Mouse (Mus musculus) left cerebral cortex, adult 2 months (tissue): ENCODE measurements around the gene Gipc3. TPM values are rescaled to one million over a fixed set of nuclear protein-coding genes. Genes with fewer than 3 reads are reported as not detected.

ENCODE experiments used
- DNase-seq, 2 experiments: peaks; one replicate each; pipeline ENCODE4 v3.0.0; 2021 to 2022; ENCODE audit warnings: low spot score in 2 of 2, mixed read lengths in 1 of 2; ENCODE audit errors: extremely low spot score in 1 of 2
- H3K27ac ChIP-seq: fragments of 200-600 bp; 2 replicates; pipeline ENCODE4 v1.8.1; 2022
- H3K4me3 ChIP-seq: fragments of 200-600 bp; 2 replicates; pipeline ENCODE4 v1.8.1; 2022
- CTCF ChIP-seq: fragments of 200-600 bp; IDR thresholded peaks from 2 replicates; pipeline ENCODE4 v1.8.1; 2022; ENCODE audit warnings: antibody characterized with exemption, mild to moderate bottlenecking, moderate library complexity
- intact Hi-C: fragments of 180-260 bp; cut with DNase I; formaldehyde crosslinking; loops from one replicate; pipeline ENCODE4 v1.15.1; 2025
- total RNA-seq, 2 experiments: library from RNA; stranded (reverse); gene quantifications; 2 replicates each; pipeline ENCODE4 v1.2.3; 2021

Gene Gipc3
- total RNA-seq, 2 experiments from 2014 or later, result 1.7 to 2.1 TPM

DNA sequence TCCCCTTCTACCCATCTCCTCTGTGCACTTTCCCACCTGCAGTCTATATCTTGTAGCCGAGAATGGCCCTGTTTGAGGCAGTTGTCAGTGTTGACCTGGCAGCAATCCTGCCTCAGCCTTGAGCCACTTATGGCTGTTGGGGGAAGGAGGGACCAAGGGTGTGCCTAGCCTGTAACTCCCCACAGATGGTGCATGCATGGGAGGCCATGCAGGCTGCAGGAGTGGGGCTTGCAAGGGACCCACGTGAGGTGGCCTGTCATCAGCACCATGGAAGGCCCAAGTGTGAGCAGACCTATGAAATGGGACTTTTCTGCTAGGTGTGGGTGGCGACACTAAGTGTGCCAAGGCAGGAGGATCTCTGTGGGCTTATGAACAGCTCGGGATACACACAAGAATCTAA is 22.0 kb upstream of the Gipc3 start:
- intact Hi-C loops, result no loop called here
- Histone ChIP-seq H3K27ac (peak overlapping the region; percentile 45), H3K4me3 (no peak overlapping the region)
- no peak for DNase-seq
- TF ChIP-seq CTCF, result no peak

DNA sequence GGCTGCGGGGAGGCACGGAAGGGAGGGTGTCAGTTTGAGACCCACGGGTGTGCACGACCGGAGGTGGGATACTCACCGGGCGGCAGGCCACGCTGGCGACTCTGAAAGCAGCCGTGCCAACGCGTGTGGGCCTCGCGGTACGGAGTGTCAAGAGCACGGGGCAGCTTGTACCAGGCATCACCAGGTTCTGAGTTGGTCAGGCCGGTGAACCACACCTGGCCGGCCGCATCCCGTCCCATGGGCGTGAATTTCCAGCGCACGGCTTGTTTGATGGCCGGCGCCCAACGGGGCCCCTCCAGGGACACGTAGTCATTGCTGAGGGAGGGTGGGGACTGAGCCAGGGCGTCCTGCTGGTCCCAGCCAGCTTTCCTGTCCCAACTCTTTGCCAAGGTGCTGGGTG is 21.6 kb upstream of the Gipc3 start:
- intact Hi-C loops, result no loop called here
- DNase-seq, result no peak
- no peak for TF ChIP-seq CTCF
- no peak overlapping the region for H3K4me3 ChIP-seq
- H3K27ac ChIP-seq, result peak overlapping the region; percentile 45

DNA sequence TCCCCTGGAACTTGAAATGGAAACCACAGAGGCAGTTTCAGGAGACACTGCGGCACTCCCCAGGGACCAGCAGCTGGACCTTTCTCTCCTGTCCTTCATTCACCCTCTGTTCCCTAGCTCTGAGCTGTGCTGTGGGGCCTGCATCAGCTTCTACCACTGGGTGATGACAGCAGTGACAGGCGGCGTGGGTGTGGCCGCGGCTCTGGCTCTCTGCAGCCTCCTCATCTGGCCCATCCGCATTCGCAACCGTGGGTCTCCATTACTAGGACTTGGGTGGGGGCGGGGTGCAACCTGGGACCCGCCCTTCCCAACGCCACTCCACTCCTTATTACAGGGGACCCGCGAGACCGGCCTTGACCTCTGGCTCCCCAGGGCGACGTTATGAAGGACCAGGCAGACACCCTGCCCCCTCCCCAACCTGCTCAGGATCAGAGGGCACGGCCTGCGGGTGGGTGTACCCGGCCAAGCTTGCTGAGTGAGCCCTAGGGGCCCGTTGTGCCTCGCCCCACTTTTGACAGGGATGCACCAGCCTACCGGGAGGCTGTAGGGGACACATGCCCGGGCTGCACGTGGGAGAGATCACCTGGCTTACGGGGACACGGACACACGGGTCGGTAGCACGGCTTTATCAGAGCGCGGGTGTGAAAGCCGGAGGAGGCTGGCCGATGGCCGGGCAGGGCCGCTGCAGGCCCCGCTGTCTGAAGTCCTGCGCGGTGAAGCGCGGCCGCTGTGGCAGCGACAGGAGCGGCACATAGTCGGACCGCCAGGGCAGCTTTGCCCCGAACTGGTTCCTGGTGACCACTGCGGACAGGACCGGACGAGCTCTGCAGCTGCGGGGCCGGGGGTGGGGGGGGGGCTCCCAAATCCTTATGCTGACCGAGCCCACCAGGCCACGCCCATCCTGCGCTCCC is 20.6 kb upstream of the Gipc3 start:
- intact Hi-C loops, result no loop called here
- Histone ChIP-seq H3K4me3 (no peak overlapping the region), H3K27ac (no peak overlapping the region)
- no peak for TF ChIP-seq CTCF
- DNase-seq, result no peak

DNA sequence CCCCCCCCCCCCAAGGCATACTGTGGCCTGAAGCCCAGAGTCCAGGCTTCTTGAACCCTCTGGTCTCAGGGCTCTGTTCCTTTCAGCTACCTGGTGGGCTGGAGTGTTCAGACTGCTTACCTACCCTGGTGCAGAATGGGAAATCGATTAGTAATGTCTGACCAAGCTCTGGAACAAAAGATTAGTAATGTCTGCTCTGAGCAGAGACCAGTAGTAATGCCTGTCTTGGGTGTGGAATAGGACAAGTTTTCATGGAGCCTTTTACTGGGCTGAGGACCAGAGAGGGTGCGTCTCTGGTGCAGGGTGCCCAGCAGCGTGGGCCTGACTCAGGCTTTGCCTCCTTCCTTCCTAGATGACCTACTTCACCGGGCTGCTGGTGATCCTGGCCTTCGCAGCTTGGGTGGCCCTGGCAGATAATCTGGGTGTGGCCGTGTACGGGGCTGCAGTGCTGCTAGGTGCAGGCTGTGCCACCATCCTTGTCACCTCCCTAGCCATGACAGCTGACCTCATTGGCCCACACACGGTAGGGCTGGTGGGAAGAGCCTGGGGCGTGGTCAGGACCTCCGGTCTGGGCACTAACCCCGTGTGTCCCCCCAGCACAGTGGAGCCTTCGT is 19.4 kb upstream of the Gipc3 start:
- no peak overlapping the region for H3K4me3 ChIP-seq
- no peak for TF ChIP-seq CTCF
- DNase-seq, result no peak
- H3K27ac ChIP-seq, result no peak overlapping the region
- intact Hi-C loops, result no loop called here

DNA sequence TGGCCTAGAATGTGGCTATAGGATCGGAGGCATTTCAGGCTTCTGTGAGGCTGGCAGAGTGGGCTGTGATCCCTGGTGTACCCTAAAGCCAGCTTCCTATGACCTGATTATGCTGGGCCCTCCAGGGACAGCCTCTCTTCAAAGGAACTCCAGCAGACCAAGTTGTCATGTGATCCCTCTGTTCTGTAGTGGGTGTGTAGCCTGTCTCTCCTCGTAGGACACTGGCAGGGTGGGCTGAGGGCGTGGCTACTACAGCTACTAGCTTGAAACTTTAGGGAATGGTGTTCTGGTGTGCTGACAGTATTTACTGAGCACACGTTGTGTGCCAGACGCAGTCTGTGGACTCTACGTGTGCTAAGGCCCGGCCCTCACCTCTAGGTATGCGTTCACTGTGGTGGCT is 17.7 kb upstream of the Gipc3 start:
- H3K27ac ChIP-seq, result no peak overlapping the region
- DNase-seq, result no peak
- no peak overlapping the region for H3K4me3 ChIP-seq
- TF ChIP-seq CTCF, result no peak
- intact Hi-C loops, result no loop called here

DNA sequence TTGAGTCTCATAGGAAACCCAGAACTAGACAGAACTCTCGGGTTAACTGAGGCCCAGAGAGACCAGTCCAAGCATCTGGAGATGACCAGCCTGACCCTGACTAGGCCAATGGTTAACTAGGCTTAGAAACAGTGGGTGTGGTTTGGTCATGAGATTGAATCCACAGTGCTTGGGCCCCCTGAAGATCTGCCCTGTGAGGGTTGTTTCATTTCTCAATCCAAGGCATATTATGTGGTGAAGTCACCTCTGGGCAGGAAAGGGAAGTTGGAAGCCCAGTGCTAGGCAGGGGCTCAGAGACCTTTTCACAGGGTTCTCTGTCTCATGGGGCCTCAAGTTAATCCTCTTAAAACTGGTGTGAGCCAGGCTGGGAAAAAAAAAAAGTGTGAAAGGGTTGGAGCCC is 15.8 kb upstream of the Gipc3 start:
- DNase-seq, result no peak
- intact Hi-C loops, result no loop called here
- Histone ChIP-seq H3K27ac (no peak overlapping the region), H3K4me3 (peak overlapping the region; percentile 91)
- TF ChIP-seq CTCF, result no peak

DNA sequence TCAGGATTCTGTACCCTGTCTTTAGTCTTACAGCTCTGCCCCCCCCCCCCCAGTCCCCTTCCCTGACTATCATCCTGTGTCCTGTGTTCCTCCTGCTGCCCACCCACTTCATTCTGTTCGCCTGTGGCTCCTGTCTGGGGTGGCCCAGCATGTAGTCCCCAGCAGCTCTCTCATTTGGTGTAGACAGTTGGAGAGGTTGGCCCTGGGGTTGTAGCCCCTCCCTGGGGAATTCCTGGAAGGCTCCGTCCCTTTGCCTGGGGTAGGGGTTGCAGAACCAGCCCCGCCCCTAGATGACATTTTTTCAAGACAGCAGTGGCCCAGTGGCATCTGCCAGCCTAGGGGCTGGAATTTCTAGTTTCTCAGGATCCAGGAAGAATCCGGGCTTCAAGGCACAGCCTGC is 15.1 kb upstream of the Gipc3 start:
- intact Hi-C loops, result no loop called here
- DNase-seq, result no peak
- H3K4me3 ChIP-seq, result peak overlapping the region; percentile 91
- H3K27ac ChIP-seq, result no peak overlapping the region
- TF ChIP-seq CTCF, result no peak

DNA sequence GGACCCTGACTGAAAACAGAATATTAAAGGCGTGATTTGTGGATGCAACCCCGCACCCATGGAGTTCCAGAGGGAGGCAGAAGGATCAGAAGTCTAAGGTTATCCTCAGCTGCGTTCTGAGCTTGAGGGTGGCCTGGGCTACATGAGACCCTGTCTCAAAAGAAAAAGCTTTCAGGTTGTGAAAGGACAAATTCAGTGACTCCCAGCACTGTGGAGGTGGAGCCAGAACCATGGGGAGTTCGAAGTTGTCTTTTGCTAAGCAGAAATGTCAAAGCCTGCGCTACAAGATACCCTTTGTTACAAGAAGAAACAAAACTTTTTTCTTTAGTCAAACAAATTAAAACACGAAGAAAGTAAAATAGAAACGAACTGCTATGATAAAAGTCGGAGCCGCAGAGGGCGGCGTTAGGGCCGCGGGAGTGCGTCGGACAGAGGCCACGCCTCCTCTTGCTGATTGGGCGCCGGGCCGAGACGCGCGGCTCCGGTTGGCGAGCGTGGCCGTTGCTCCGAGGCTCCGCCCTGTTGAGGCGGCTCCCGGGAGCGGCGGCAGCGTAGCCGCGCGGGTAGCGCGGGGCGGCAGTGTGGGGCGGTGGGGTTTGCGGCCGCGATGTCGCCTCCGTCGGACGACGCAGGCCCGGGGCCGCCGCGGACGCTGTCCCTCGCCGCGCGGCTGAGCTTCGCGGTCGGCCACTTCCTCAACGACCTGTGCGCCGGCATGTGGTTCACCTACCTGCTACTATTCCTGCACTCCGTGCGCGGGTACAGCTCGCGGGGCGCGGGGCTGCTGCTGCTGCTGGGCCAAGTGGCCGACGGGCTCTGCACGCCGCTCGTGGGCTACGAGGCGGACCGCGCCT is 14.2 kb upstream of the Gipc3 start, which contains the start of gene Mfsd12:
Gene Mfsd12, plus strand, starts transcription at position 501 of the 854 bp plus-strand sequence.
- Histone ChIP-seq H3K4me3 (peak within 1 kb of the TSS; percentile 91), H3K27ac (peak within 1 kb of the TSS; percentile 71)
- no peak for TF ChIP-seq CTCF
- peak; percentile 90 for DNase-seq
- intact Hi-C loops, result no loop called here

DNA sequence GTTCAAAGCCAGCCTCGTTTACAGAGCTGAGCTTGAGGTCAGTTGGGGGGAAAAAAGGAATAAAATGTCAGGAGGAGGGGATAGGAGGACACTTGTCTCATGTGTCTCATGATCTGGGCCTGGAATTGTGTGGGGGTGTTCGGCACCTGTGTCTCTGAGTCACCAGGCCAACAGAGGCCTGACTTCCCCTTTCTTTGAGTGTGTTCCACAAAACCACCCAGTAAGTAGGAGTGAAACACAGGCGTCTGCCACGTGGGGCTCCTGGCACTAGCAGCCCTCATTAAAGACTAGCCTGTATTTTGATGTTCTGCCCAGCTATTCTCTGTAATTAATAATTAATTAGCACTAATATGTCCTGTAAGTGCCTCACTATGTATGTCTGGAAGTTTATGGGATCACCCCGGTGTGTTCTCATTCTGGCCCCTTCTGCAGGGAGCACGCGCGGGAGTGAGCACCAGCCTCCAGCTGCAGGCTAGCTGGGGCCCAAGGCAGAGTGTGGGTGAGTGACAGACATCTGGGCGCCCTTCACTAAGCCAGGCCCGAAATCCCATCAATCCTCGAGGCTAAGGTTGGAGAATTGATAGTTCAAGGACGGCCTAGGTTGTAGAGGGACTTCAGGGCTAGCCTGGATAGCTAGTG is 13.4 kb upstream of the Gipc3 start:
- no peak overlapping the region for H3K27ac ChIP-seq
- intact Hi-C loops, result no loop called here

DNA sequence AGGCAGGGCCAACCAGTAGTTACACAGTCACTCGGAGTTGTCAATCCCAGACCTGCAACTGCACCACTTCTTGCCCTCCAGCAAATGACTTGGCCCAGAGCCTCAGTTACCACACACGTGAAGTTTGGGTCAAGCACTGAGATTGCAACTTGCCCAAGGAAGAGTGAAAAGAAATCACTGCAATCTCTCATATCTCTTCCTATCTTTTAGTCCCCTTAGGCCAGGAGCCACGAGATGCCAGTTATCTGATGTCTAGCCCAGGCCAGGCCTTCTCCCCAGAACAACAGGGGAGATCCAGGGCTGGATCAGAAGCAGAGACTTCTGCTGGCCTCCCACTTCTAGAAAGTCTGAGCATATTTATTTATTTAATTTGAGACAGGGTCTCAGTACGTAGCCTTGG is 12.5 kb upstream of the Gipc3 start:
- no peak for TF ChIP-seq CTCF
- DNase-seq, result no peak
- intact Hi-C loops, result no loop called here
- H3K27ac ChIP-seq, result no peak overlapping the region
- H3K4me3 ChIP-seq, result no peak overlapping the region

More for the DNA sequence above, 13.4 kb upstream of the Gipc3 start:
- TF ChIP-seq CTCF, result no peak
- no peak for DNase-seq
- no peak overlapping the region for H3K4me3 ChIP-seq

DNA sequence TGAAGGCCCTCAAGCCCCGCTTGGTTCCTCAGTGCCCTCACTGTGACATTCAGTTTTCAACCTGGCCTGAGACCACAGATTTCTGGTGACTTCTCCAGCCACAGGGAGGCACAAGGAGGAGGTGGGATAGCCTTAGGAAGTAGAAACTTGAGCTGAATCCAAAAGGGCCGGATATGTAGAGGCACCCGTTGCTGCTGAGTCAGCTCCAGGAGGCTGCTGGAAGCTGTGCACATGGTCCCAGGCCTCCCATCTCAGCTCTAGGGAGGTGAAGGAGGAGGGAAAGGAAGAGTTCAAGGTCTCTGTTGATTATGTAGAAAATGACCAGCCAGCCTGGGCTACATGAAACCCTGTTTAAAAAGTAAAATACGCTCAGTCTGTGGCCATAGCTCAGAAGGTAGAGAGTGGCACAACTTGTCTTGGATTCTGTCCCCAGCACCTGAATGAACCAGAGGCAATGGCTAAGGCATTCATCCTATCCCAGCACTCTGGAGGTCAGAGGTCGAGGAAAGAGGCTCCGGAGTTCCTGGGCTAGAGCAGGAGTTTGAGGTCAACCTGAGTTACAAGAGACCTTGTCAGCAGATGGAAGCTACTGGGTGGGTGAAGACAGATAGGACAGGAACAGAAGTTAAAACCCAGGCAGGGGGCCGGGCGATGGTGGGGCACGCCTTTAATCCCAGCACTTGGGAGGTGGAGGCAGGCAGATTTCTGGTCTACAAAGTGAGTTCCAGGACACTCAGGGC is 11.8 kb upstream of the Gipc3 start:
- no peak for TF ChIP-seq CTCF
- H3K27ac ChIP-seq, result no peak overlapping the region
- DNase-seq, result no peak
- no peak overlapping the region for H3K4me3 ChIP-seq
- intact Hi-C loops, result loop anchor here (5.0 kb wide), 1 partner anchor 158 kb away; no protein-coding TSS in a partner anchor
